Mouse (Mus musculus) forebrain, embryonic 13.5 days (tissue): ENCODE data around the gene Cflar. TPM values are rescaled to one million over a fixed set of nuclear protein-coding genes. Genes with fewer than 3 reads are reported as not detected.

Experiments used
- ATAC-seq: fragments of 200-750 bp; cut with Nextera tagmentation; 2 replicates; pipeline ENCODE4 v1.8.0; 2017
- H3K27ac ChIP-seq: fragments of 300-500 bp; sonication (generic); 2 replicates; pipeline ENCODE4 v1.5.1; 2015; ENCODE audit warnings: inconsistent platforms, mild to moderate bottlenecking, moderate library complexity
- H3K27me3 ChIP-seq: fragments of 300-500 bp; sonication (generic); 2 replicates; pipeline ENCODE4 v1.6.1; 2015; ENCODE audit warnings: mild to moderate bottlenecking, inconsistent platforms
- H3K36me3 ChIP-seq: fragments of 300-500 bp; sonication (generic); 2 replicates; pipeline ENCODE4 v1.6.1; 2015; ENCODE audit warnings: mild to moderate bottlenecking, inconsistent platforms; ENCODE audit not compliant: poor library complexity, severe bottlenecking
- H3K4me1 ChIP-seq: fragments of 300-500 bp; sonication (generic); 2 replicates; pipeline ENCODE4 v1.6.1; 2015; ENCODE audit warnings: inconsistent platforms
- H3K4me2 ChIP-seq: fragments of 300-500 bp; sonication (generic); 2 replicates; pipeline ENCODE4 v1.6.1; 2015; ENCODE audit warnings: inconsistent platforms, mild to moderate bottlenecking, moderate library complexity
- H3K4me3 ChIP-seq: fragments of 300-500 bp; sonication (generic); 2 replicates; pipeline ENCODE4 v1.5.1; 2015; ENCODE audit warnings: mild to moderate bottlenecking, inconsistent platforms
- H3K9ac ChIP-seq: fragments of 300-500 bp; sonication (generic); 2 replicates; pipeline ENCODE4 v1.6.1; 2015; ENCODE audit warnings: mild to moderate bottlenecking, inconsistent platforms
- H3K9me3 ChIP-seq: fragments of 300-500 bp; sonication (generic); replicated peaks from 2 replicates; pipeline ENCODE4 v1.6.1; 2016; ENCODE audit warnings: inconsistent platforms
- WGBS: fragments of 180-500 bp; shearing (Covaris S2); methylation state at CpG from one replicate; pipeline ENCODE4 v1.1.7; 2015; 5-methylcytosine and 5-hydroxymethylcytosine counted together
- polyA plus RNA-seq: library from polyadenylated mRNA; unstranded; fragments of >200 nt; fragmentation: Nextera tagmentation; extraction: Ambion mirVana; gene quantifications from 2 replicates; pipeline ENCODE4 v1.2.1, GENCODE M21; 2015

Gene Cflar
- polyA plus RNA-seq, 1 experiment from 2014 or later, result 22.8 TPM

DNA sequence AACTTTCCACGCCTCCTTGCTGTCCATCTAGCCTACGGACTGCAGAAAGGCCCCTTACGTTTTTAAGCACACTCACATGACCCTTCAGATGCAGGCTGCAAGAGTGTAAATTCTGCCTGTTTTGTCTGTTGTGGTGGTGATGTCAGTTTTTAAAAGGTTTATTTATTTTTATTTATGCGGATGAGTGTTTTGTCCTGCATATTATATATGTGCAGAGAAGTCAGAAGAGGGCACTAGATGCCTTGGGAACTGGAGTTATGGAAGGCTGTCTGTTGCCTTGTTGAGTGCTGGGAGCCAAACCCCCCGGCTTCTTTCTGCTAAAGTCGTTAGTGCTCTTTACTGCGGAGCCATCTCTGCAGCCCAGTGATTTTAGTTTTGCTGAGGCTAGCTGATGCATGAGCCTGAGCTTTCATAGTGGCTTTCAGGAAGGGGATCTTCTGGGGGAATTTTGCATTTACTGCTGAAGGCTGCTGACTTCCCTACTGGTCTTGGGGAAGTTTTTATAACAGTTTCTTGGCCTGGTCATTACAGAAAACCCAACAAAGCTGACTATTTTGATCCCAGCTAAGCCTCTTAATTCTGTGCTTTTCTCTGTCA is 12.6 kb downstream of the Cflar start:
- Histone ChIP-seq H3K27ac (no peak overlapping the region), H3K27me3 (no peaks in the 10 kb centered on the region), H3K9me3 (no peaks in the 10 kb centered on the region), H3K36me3 (peaks cover 17% of the 10 kb centered on the region), H3K4me3 (no peak overlapping the region), H3K4me1 (no peaks in the 10 kb centered on the region), H3K4me2 (no peak overlapping the region), H3K9ac (no peak overlapping the region)
- WGBS, result 54% methylated on average over 7 of the region's 7 CpGs
- ATAC-seq, result no peak

DNA sequence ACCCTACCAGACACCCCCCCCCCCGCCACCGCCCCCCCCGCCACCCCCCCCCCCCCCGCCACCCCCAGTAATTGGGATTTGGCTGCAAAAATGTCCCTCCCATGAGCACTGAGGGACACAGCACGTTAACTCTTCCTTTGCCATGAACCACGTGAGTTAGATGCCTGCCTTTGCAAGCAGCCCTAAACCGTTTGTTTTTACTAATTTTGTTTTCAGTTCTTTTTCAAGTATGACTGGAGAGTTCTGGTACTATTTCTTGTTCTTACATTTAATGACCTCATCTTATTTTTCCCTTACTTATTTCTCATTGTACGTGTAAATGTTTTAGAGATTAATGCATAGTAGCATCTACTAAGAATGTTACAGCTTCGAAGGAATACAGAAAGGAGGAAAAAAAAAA is 13.2 kb downstream of the Cflar start:
- H3K27me3 ChIP-seq, result no peaks in the 10 kb centered on the region
- WGBS, result 31% methylated on average over 9 of the region's 9 CpGs
- H3K9ac ChIP-seq, result no peak overlapping the region
- H3K4me2 ChIP-seq, result no peak overlapping the region
- H3K4me1 ChIP-seq, result no peaks in the 10 kb centered on the region
- H3K9me3 ChIP-seq, result no peaks in the 10 kb centered on the region
- H3K4me3 ChIP-seq, result no peak overlapping the region
- ATAC-seq, result no peak
- H3K27ac ChIP-seq, result no peak overlapping the region
- H3K36me3 ChIP-seq, result peaks cover 17% of the 10 kb centered on the region

DNA sequence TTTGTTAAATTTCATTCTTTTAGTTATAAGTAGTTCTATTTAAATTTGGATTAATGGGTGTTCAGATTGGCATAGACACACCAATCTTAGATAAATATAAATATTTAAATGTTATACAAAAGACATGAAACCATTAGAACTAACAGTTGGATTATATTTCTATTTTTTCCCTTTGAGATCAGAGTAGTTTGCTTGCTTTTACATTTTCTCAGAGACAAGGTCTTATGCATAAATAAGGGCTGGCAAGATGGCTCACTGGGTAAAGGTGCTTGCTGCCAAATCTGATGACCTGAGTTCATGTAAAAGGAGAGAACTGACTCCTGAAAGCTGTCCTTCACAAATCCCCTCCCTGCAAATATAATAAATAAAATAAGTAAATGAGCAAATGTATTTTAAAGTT is 13.8 kb downstream of the Cflar start:
- H3K4me3 ChIP-seq, result no peak overlapping the region
- no peak overlapping the region for H3K9ac ChIP-seq
- H3K4me1 ChIP-seq, result no peaks in the 10 kb centered on the region
- H3K27me3 ChIP-seq, result no peaks in the 10 kb centered on the region
- no peaks in the 10 kb centered on the region for H3K9me3 ChIP-seq
- H3K27ac ChIP-seq, result no peak overlapping the region
- H3K4me2 ChIP-seq, result no peak overlapping the region
- peaks cover 17% of the 10 kb centered on the region for H3K36me3 ChIP-seq
- ATAC-seq, result no peak

DNA sequence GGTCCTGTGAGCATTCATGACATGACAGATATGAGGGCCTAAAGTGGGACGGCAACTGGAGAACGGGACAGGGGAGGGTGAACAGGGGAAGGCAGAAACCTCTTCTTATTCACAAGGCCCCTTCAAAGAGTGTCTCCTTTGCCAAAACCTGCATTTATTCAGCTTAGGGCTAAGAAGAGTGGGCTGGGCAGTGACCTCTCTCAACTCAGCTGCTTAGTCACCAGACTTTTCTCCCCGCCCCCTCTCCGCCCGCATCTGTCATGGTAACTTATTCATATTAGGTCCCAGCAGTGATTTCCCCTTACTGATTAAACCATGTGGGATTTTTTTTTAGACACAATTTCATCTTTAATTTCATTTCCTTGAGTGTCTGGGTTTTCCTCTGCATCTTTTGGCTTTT is 14.5 kb downstream of the Cflar start:
- Histone ChIP-seq H3K27ac (no peak overlapping the region), H3K4me1 (no peaks in the 10 kb centered on the region), H3K27me3 (no peaks in the 10 kb centered on the region), H3K36me3 (peaks cover 20% of the 10 kb centered on the region), H3K9me3 (no peaks in the 10 kb centered on the region), H3K9ac (no peak overlapping the region), H3K4me2 (no peak overlapping the region), H3K4me3 (no peak overlapping the region)
- 93% methylated on average over 5 of the region's 5 CpGs for WGBS
- ATAC-seq, result no peak

DNA sequence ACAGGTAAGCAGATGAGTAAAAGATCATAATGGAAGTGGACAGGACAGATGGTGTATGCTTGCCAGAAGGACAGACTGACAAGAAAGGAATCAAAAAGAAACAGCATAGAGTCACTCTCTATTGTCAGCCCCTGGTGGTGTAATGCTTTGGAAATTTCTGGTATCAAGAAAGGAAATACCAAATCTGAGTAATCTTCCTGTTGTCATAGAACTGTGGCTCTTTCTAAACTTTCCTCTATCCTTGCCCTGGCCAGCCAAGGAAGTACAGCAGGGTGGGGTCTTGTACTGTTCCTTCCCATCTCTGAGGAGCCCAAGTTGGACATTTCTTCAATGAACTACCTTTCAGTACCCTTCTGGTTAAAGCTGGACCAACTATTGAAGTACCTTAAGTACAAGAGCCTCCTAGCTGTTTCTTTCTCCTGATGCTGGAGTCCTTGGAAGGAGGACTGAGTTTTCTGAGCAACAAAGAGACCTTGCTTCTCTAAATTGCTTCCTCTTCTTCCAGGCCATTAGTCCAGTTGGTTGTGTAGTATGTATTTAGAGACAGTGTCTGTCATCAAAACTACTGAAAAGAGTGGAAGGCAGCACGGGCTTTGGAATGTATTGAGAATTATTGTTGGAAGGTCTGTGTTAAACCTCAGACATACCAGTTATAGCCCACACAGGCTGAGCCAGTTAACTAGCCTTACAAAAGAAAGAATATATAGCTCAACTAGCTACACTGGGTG is 15.9 kb downstream of the Cflar start:
- Histone ChIP-seq H3K27ac (no peak overlapping the region), H3K36me3 (peaks cover 26% of the 10 kb centered on the region), H3K9me3 (no peaks in the 10 kb centered on the region), H3K27me3 (no peaks in the 10 kb centered on the region), H3K9ac (no peak overlapping the region), H3K4me3 (no peak overlapping the region), H3K4me2 (no peak overlapping the region), H3K4me1 (no peaks in the 10 kb centered on the region)
- WGBS, result 93% methylated on average over 1 of the region's 1 CpGs
- no peak for ATAC-seq

DNA sequence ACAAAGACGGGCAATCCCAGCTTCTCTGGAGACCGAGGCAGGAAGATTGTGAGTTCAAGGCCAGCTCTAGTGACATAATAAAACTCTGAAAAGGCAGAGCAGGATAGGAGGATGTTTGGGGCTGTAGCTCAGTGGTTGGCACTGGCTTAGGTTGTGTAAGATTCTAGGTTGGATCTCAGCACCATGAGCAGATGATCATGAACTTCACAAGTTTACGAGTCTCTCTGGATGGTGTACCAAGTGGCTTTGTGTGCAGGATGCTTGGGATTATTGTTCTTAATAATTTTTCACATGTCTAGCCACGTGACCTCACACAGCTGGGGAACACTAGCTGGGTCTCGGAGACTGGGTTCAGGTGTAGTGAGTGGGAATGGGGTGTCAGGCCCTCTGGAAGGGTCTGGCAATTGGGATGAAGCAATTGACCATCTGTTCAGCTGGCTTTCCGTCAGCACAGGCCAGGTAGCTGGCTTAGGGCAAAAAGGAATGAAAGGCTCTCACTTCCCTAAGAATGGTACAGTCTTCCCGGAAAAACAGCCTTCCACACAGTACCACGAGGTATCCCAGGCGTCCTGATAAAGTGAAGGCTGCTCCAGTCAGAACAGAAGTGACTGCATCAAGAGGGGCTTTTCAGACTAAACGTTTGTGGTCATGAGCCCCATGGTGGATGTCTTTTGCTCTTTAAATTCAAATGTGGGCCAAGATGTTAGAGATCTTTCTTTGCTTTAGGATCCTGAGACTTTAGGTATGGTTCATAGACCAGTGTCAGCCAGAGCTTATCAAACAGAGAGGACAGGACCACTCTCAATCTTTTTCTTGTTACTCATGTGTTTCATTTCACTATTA is 16.7 kb downstream of the Cflar start:
- no peaks in the 10 kb centered on the region for H3K4me1 ChIP-seq
- no peak overlapping the region for H3K4me2 ChIP-seq
- no peak overlapping the region for H3K9ac ChIP-seq
- 89% methylated on average over 10 of the region's 10 CpGs for WGBS
- H3K27ac ChIP-seq, result no peak overlapping the region
- no peaks in the 10 kb centered on the region for H3K9me3 ChIP-seq
- H3K36me3 ChIP-seq, result peaks cover 26% of the 10 kb centered on the region
- no peak overlapping the region for H3K4me3 ChIP-seq
- no peak for ATAC-seq
- H3K27me3 ChIP-seq, result no peaks in the 10 kb centered on the region

DNA sequence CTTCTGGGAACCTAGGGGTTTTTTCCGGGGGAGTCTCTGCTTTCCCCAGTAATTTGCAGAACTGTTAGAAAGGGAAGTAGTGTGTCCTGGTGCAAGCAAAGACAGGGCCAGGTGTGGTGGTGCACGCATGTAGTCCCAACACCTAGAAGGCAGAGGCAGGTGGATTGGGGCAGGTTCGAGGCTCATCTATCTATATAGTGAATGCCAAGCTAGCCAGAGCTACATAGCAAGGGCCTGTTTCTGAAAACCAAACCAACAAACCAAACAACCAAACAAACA is 17.2 kb downstream of the Cflar start:
- H3K4me2 ChIP-seq, result no peak overlapping the region
- no peaks in the 10 kb centered on the region for H3K27me3 ChIP-seq
- H3K9me3 ChIP-seq, result no peaks in the 10 kb centered on the region
- no peaks in the 10 kb centered on the region for H3K4me1 ChIP-seq
- peaks cover 26% of the 10 kb centered on the region for H3K36me3 ChIP-seq
- H3K27ac ChIP-seq, result no peak overlapping the region
- no peak for ATAC-seq
- H3K4me3 ChIP-seq, result no peak overlapping the region
- no peak overlapping the region for H3K9ac ChIP-seq
- WGBS, result 93% methylated on average over 3 of the region's 3 CpGs

DNA sequence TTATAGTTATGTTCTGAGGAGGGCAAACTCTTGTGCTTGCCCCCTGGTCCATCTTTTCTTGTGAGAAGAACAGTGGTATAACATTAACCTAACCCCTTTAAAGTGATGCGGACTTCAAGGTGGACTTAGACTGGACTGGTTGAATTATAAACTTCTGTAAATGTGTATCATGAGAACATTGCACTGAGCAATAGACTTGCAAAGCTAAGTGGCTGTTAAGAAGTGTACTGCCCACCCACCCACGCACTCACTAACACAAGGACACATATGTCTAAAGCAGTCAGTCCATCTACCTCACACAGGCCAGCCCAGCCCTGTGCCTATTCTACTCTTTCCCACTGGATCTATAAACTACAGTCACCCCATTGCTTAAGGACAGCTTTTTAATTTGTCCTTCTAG is 22.3 kb downstream of the Cflar start:
- peaks cover 19% of the 10 kb centered on the region for H3K36me3 ChIP-seq
- no peak for ATAC-seq
- H3K27me3 ChIP-seq, result no peaks in the 10 kb centered on the region
- 96% methylated on average over 2 of the region's 2 CpGs for whole genome bisulfite sequencing
- no peak overlapping the region for H3K9ac ChIP-seq
- no peaks in the 10 kb centered on the region for H3K4me1 ChIP-seq
- no peak overlapping the region for H3K27ac ChIP-seq
- H3K9me3 ChIP-seq, result no peaks in the 10 kb centered on the region
- H3K4me2 ChIP-seq, result no peak overlapping the region
- no peak overlapping the region for H3K4me3 ChIP-seq

DNA sequence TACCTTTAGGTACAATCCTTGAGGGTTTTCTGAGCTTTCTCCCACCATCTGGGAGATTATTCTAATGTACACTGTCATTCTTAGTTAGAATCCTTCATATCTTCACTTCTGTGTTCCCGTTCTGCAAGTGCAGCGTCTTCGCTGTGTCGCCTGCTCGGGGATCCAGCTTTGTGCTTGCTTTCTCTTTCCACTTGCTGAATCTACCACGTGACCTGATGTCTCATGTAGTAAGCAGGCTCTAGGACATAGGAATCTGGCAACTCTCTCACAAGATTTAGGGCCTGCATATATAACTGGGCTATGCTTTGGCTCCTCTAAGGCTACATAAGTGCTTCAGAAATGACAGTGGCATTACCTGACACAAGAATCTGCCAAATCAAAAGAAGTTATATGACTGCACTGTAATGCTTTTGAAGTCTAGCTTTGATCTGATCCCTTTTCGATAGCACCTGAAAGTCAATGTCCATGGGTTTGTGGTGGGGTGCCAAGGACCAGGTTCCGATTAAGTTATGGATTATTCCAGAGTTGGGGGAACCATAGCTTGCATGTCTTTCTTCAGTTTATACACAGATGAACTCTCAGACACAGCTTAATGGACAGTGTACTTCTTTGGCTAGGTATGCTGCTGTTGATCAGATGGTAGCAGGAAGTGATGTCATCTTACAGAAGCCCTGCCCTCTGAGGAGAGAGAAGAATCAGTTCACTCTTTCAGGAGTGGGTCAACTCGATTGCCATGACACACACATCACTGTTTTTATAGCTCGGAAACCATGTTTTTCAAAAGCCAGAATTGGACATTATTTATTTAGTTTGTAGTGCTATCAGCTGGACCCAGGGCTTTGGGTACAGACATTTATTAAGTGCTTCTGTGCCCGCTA is 23.0 kb downstream of the Cflar start:
- H3K27ac ChIP-seq, result no peak overlapping the region
- H3K4me2 ChIP-seq, result no peak overlapping the region
- WGBS, result 95% methylated on average over 11 of the region's 11 CpGs
- no peak overlapping the region for H3K9ac ChIP-seq
- no peaks in the 10 kb centered on the region for H3K27me3 ChIP-seq
- no peak overlapping the region for H3K4me3 ChIP-seq
- peaks cover 19% of the 10 kb centered on the region for H3K36me3 ChIP-seq
- no peaks in the 10 kb centered on the region for H3K9me3 ChIP-seq
- H3K4me1 ChIP-seq, result no peaks in the 10 kb centered on the region
- no peak for ATAC-seq

DNA sequence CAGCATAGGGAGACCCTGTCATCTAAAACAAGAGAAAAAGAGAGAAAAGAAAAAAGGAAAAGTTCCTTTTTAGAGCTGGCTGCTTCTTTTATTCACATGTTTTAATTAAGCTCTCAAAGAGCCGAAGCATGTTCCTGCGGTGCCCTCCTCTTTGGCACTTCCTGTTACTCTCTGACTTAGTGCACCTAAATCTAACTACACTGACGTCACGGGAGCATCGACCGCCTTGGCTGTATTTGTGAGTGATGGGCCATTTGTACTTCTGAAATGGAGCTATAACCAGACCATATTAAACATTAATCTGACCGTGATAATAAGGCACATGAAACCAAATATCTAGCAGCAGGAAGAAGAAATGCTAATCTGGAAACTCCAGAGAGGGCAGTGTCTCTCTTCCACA is 24.7 kb downstream of the Cflar start:
- Histone ChIP-seq H3K27me3 (no peaks in the 10 kb centered on the region), H3K4me2 (no peak overlapping the region), H3K9ac (no peak overlapping the region), H3K27ac (no peak overlapping the region), H3K36me3 (peaks cover 25% of the 10 kb centered on the region), H3K4me3 (no peak overlapping the region), H3K9me3 (no peaks in the 10 kb centered on the region), H3K4me1 (no peaks in the 10 kb centered on the region)
- ATAC-seq, result no peak
- 92% methylated on average over 7 of the region's 7 CpGs for WGBS

DNA sequence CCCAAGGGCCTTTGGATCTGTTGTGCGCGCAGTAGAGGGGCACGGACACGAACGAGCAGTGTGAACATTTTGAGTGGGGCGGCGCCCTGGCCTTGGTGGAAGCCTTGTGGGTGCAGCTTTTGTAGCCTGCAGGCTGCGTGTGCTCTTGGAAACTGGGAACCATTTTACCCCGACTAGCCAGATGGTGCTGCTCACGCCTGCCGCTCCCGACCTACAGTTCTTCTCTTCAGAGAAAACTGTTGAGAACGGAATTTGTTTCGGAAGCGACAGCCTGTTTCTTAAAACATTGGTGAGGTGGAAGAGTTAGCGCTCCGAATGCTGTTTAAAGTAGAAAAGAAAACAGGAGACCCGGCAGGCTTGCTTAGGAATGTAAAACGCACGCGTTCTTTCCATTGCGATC is 25.7 kb downstream of the Cflar start:
- H3K27ac ChIP-seq, result no peak overlapping the region
- no peaks in the 10 kb centered on the region for H3K27me3 ChIP-seq
- H3K36me3 ChIP-seq, result peaks cover 29% of the 10 kb centered on the region
- 0 out of 2 replicates have a peak, but pooled peaks have one; percentile 13 for ATAC-seq
- H3K4me3 ChIP-seq, result no peak overlapping the region
- no peak overlapping the region for H3K9ac ChIP-seq
- no peaks in the 10 kb centered on the region for H3K9me3 ChIP-seq
- H3K4me1 ChIP-seq, result no peaks in the 10 kb centered on the region
- no peak overlapping the region for H3K4me2 ChIP-seq
- 94% methylated on average over 22 of the region's 22 CpGs for WGBS

DNA sequence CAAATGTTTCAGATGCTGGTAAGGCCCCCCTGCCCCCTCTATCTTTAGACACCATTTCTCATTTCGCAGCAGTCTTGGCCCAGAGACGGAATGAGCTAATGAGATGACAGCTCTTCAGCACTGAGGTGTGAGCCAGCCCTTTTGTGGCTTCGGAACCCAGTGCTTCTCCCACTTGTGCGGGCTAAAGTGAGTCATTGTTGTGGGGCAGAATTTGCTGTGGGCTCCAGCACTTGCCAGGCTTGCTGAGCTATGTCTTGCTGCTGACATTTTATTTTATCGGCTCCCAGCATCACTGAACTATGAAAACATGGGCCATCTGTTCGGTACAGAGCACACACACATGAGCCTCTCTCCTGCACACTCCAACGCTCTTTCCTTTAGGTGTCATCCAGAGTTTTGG is 28.2 kb downstream of the Cflar start:
- H3K27ac ChIP-seq, result no peak overlapping the region
- WGBS, result 81% methylated on average over 7 of the region's 7 CpGs
- no peak overlapping the region for H3K9ac ChIP-seq
- H3K4me3 ChIP-seq, result no peak overlapping the region
- no peak overlapping the region for H3K4me2 ChIP-seq
- no peaks in the 10 kb centered on the region for H3K27me3 ChIP-seq
- peaks cover 41% of the 10 kb centered on the region for H3K36me3 ChIP-seq
- peak; percentile 86 for ATAC-seq
- no peaks in the 10 kb centered on the region for H3K4me1 ChIP-seq
- H3K9me3 ChIP-seq, result no peaks in the 10 kb centered on the region
